Mouse (Mus musculus) gastrocnemius, adult 2 months (tissue): ENCODE measurements at regions not wholly inside any gene's neighbourhood (a gene's known extent, or its start where the extent isn't known, plus 50 kb on each side); places are given as distances from the start of the nearest gene placed in this dataset.

Experiments used
- DNase-seq: peaks from one replicate; pipeline ENCODE4 v3.0.0; 2022
- H3K27ac ChIP-seq: fragments of 200-600 bp; 2 replicates; pipeline ENCODE4 v1.8.1; 2022; ENCODE audit warnings: mild to moderate bottlenecking
- H3K4me3 ChIP-seq: fragments of 200-600 bp; 2 replicates; pipeline ENCODE4 v1.8.1; 2022; ENCODE audit warnings: mild to moderate bottlenecking, moderate library complexity
- CTCF ChIP-seq: fragments of 200-600 bp; IDR thresholded peaks from 2 replicates; pipeline ENCODE4 v1.8.1; 2022; ENCODE audit warnings: antibody characterized with exemption, mild to moderate bottlenecking, moderate library complexity
- intact Hi-C: fragments of 180-260 bp; cut with DNase I; formaldehyde crosslinking; loops from one replicate; pipeline ENCODE4 v1.15.1; 2025

DNA sequence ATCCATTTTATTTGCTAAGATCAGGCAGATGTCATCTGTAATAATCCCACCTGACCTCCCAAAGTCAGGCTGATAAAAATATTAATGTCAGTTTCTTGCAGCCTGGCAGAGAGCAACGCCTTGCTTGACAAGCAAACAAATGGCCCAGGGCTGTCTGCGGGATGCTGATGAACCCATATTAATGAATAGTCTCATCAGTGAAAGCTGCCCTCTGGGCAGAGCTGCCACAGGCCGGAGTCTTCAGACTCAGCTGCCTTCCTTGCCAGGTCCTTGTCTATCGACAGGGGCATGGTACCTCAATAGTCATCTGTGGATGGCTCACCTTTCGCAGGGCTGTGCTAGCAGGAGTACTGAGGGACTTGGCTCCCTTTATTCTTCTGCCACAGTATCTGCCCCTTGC, 197.5 kb upstream of the Vstm2b start:
- no peak for DNase-seq
- Histone ChIP-seq H3K27ac (no peak overlapping the region), H3K4me3 (no peak overlapping the region)
- intact Hi-C loops: no loop called here
- TF ChIP-seq CTCF: no peak

DNA sequence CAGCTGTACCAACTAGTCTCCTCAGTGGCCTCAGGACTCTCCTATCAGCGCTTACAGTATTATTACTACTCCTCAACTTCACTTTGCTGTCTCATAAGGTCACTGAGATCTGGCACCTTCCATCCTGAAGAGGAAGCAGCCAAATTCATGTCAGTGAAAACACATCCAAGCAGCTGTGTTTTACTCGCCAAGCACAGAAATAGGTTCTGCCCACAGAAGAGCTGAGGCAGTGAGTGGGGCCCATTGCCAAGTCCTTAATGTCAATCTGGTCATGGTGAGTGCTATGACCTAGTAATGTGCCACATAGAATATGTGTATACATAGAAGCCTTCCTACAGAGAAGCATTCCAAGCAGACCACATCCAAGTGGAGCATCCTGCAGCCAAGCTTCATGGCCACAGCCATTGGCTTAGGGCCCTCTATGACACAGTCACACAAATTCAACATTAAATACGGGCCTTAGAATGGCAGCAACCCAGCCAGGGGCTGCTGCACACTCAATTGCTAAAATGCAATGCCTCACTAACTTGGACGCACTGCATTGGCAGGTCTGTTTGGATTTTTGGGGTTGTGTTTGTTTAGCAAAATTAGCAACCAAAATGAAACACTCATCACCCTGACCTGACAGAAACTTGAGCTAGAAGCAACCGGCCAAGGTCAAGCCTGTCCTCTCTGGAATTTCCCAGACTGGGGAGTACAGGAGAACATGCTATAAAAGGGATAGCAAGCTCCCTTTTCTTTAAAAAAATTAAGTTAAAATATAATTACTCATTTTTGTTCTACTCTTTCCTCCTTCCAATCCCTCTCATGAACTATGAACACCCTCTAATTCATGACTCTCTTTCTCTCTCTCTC, 195.7 kb upstream of the Vstm2b start:
- TF ChIP-seq CTCF: no peak
- H3K27ac ChIP-seq: peak overlapping the region; percentile 86
- intact Hi-C loops: no loop called here
- peak; percentile 75 for DNase-seq
- H3K4me3 ChIP-seq: no peak overlapping the region

DNA sequence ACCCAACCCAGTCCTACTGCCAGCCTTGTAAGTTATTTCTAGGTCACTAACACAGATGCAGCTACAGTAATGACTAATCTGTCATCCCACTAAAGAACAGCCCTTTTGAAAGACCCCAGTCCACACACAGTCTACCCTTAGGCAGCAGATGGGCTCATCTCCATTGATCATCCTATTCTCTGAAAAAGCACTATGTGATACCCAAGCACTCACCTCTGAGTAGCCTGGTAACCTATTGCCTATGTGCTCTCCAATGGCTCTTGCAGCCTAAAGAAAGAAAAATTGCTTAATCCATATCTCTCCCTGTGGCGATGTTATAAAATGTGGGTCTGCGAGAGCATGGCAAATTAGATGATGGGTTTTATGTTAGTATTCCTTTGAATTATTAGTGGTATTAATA, 189.9 kb upstream of the Vstm2b start:
- intact Hi-C loops: no loop called here
- no peak for DNase-seq
- Histone ChIP-seq H3K4me3 (no peak overlapping the region), H3K27ac (no peak overlapping the region)
- no peak for TF ChIP-seq CTCF

- H3K27ac ChIP-seq: no peak overlapping the region
- no peak for DNase-seq
- no peak for TF ChIP-seq CTCF
- no peak overlapping the region for H3K4me3 ChIP-seq
- intact Hi-C loops: no loop called here
Measured at GRCm38 (mm10) chr7:40717991-40718390, 180.1 kb upstream of the Vstm2b start.

DNA sequence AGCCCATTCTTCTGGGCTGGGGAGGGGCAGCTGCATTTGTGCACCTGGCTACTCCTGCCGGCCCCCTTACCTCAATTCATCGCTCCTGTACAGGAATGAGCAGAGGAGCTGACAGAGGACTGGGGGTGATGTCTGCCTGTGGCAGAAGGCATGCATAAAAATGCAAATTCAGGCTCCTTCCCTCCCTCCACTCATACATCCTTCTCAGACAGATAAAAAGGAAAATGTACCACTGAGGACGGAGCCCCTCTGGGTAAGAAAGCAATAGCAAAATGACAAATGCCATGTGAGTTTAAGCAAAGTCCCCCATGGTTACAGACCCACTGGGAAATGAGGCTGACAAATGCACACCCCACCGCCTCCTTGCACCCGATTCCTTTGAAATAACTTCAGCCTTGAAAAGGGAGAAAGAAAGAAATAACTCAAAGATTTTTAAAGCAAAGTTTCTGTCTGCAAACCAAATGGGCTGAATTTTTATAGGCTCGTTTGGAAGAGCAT, 161.1 kb upstream of the Vstm2b start:
- H3K4me3 ChIP-seq: no peak overlapping the region
- TF ChIP-seq CTCF: no peak
- intact Hi-C loops: no loop called here
- no peak overlapping the region for H3K27ac ChIP-seq
- no peak for DNase-seq

- no peak for TF ChIP-seq CTCF
- no peak overlapping the region for H3K4me3 ChIP-seq
- intact Hi-C loops: no loop called here
- no peak overlapping the region for H3K27ac ChIP-seq
- DNase-seq: no peak
Measured at GRCm38 (mm10) chr7:40737496-40737895, 160.6 kb upstream of the Vstm2b start.

DNA sequence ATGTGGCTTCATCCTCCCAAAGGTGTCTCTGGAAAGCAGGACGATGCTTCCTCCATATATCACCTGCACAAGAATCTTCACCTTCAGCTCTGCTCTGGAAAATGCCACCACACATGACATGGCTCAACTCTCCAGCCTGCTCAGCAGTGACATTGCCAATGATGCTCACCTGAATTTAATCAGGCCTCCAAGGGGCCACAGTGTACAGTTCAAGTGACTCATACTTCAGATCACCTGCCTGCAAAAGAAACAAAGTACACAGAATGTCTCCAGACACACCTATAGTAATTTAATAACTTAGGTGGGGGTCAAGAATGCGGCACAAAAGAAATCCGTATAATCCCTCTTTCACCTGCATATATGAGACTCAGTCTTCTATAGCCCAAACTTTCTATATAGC, 160.0 kb upstream of the Vstm2b start:
- intact Hi-C loops: no loop called here

GRCm38 (mm10) chr7:40742553-40743151, 155.5 kb upstream of the Vstm2b start:
- no peak for TF ChIP-seq CTCF
- no peak overlapping the region for H3K27ac ChIP-seq
- intact Hi-C loops: no loop called here
- no peak overlapping the region for H3K4me3 ChIP-seq
- DNase-seq: no peak

More for the DNA sequence above, 160.0 kb upstream of the Vstm2b start:
- no peak overlapping the region for H3K4me3 ChIP-seq
- no peak for TF ChIP-seq CTCF
- DNase-seq: no peak
- no peak overlapping the region for H3K27ac ChIP-seq

- no peak for DNase-seq
- H3K27ac ChIP-seq: no peak overlapping the region
- no peak overlapping the region for H3K4me3 ChIP-seq
- intact Hi-C loops: no loop called here
- TF ChIP-seq CTCF: no peak
Measured at GRCm38 (mm10) chr7:40751779-40752178, 146.3 kb upstream of the Vstm2b start.

GRCm38 (mm10) chr7:40752195-40752594, 145.9 kb upstream of the Vstm2b start:
- no peak for TF ChIP-seq CTCF
- Histone ChIP-seq H3K4me3 (no peak overlapping the region), H3K27ac (no peak overlapping the region)
- intact Hi-C loops: no loop called here
- DNase-seq: no peak

GRCm38 (mm10) chr7:40753490-40753889, 144.6 kb upstream of the Vstm2b start:
- Histone ChIP-seq H3K4me3 (no peak overlapping the region), H3K27ac (no peak overlapping the region)
- no peak for TF ChIP-seq CTCF
- intact Hi-C loops: no loop called here
- no peak for DNase-seq

GRCm38 (mm10) chr7:40762520-40762919, 135.6 kb upstream of the Vstm2b start:
- no peak for TF ChIP-seq CTCF
- no peak for DNase-seq
- no peak overlapping the region for H3K27ac ChIP-seq
- H3K4me3 ChIP-seq: no peak overlapping the region
- intact Hi-C loops: no loop called here

DNA sequence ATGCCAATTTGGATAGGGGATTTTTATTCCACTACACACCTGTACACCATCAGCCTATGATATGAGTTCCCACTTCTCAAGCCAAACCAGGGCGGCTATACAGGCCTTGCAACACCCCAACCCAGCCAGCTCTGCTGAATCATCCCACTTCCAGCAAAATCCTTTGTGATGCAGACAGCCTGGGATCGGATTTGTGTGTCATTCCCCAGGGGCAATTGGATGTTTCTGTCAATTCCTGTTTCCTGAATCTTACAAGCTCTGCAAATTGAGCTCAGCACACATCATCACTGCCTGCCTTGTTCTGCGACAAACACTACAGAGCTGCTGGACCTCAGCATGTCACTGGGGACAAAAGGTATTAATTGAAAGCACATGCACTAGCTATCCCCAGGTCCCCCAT, 132.0 kb upstream of the Vstm2b start:
- TF ChIP-seq CTCF: no peak

More for the DNA sequence above, 132.0 kb upstream of the Vstm2b start:
- Histone ChIP-seq H3K27ac (no peak overlapping the region), H3K4me3 (no peak overlapping the region)
- DNase-seq: no peak
- intact Hi-C loops: no loop called here
